Mouse (Mus musculus) bone marrow macrophage, adult 2 months (primary cell): ENCODE measurements around the gene Ube2i.
"Not testable (repeated sequence)": the region's sequence is repeated elsewhere in the genome, so short reads cannot be mapped to it uniquely, and the experiment has no call there.

Experiments used
- CTCF ChIP-seq: IDR thresholded peaks from 2 replicates; pipeline ENCODE4 v1.5.1; 2012; ENCODE audit warnings: low read depth, mild to moderate bottlenecking, low read length, moderate library complexity
- POLR2A ChIP-seq: IDR thresholded peaks from 2 replicates; pipeline ENCODE4 v1.6.1; 2012; ENCODE audit warnings: mild to moderate bottlenecking, low read depth, low read length, borderline replicate concordance

DNA sequence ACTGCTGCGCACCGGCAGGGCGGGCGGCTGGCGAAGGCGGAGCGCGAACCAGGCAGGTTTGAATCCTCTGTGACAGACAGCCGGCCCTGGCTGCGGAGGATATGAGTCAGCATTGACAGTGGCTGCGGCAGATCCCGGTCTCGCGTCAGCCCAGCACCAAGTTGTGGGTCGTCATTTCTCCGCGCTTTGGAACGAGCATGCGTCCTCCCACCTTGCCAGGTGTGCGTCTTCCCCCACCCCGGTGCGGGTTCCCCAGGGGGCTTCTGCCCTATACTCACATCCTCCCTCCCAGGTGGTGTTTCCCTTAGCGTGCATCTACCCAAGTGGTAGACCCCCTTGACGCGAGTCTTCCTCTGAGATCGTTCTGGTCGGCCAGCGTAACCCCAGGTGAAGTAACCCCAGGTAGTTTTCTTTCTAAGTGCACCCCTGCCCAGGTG, 51.9 kb downstream of the Ube2i start:
- not testable (repeated sequence) for TF ChIP-seq CTCF, POLR2A
